Mouse (Mus musculus): ENCODE measurements around the gene Prickle2.

- no peak for TF ChIP-seq CTCF (IDR thresholded peaks at IDR 0.05; ENCODE audit: low read depth)
- no peak for TF ChIP-seq EP300 (IDR thresholded peaks at IDR 0.05; ENCODE audit: low read depth)
Observed at GRCm38 (mm10) chr6:92463768-92464167, 242.2 kb downstream of the Prickle2 start.
